Mouse (Mus musculus) limb, embryonic 15.5 days (tissue): Measurements from ENCODE around the gene Lrrfip1. TPM values are rescaled to one million over a fixed set of nuclear protein-coding genes. Genes with fewer than 3 reads are reported as not detected.

Source experiments
- ATAC-seq: fragments of 200-750 bp; cut with Nextera tagmentation; 2 replicates; pipeline ENCODE4 v1.8.0; 2017; ENCODE audit warnings: low read depth, moderate TSS enrichment; ENCODE audit not compliant: insufficient number of reproducible peaks, low FRiP score, low TSS enrichment
- H3K27ac ChIP-seq: fragments of 300-500 bp; sonication (generic); 2 replicates; pipeline ENCODE4 v1.5.1; 2015; ENCODE audit warnings: moderate library complexity, mild to moderate bottlenecking, inconsistent platforms
- H3K27me3 ChIP-seq: fragments of 300-500 bp; sonication (generic); 2 replicates; pipeline ENCODE4 v1.6.1; 2015; ENCODE audit warnings: inconsistent platforms
- H3K36me3 ChIP-seq: fragments of 300-500 bp; sonication (generic); 2 replicates; pipeline ENCODE4 v1.6.1; 2015; ENCODE audit warnings: inconsistent platforms
- H3K4me1 ChIP-seq: fragments of 300-500 bp; sonication (generic); 2 replicates; pipeline ENCODE4 v1.6.1; 2015; ENCODE audit warnings: inconsistent platforms
- H3K4me2 ChIP-seq: fragments of 300-500 bp; sonication (generic); 2 replicates; pipeline ENCODE4 v1.6.1; 2015; ENCODE audit warnings: mild to moderate bottlenecking, inconsistent platforms
- H3K4me3 ChIP-seq: fragments of 300-500 bp; sonication (generic); 2 replicates; pipeline ENCODE4 v1.5.1; 2015; ENCODE audit warnings: mild to moderate bottlenecking, inconsistent platforms
- H3K9ac ChIP-seq: fragments of 300-500 bp; sonication (generic); 2 replicates; pipeline ENCODE4 v1.6.1; 2015; ENCODE audit warnings: inconsistent platforms
- H3K9me3 ChIP-seq: fragments of 300-500 bp; sonication (generic); 2 replicates; pipeline ENCODE4 v1.6.1; 2016; ENCODE audit warnings: inconsistent platforms
- WGBS: fragments of 180-500 bp; shearing (Covaris S2); methylation state at CpG from one replicate; pipeline ENCODE4 v1.1.7; 2015; 5-methylcytosine and 5-hydroxymethylcytosine counted together
- polyA plus RNA-seq: library from polyadenylated mRNA; unstranded; fragments of >200 nt; fragmentation: Nextera tagmentation; extraction: Ambion mirVana; gene quantifications from 2 replicates; pipeline ENCODE4 v1.2.1, GENCODE M21; 2015

Lrrfip1 gene
- polyA plus RNA-seq, 1 experiment from 2014 or later: 56.8 TPM

GRCm38 (mm10) chr1:91122121-91122520, 123.6 kb downstream of the Lrrfip1 start:
- Histone ChIP-seq H3K9ac (no peak overlapping the region), H3K4me3 (no peak overlapping the region), H3K27me3 (no peaks in the 10 kb centered on the region), H3K4me1 (no peaks in the 10 kb centered on the region), H3K27ac (no peak overlapping the region), H3K9me3 (no peaks in the 10 kb centered on the region), H3K36me3 (peaks cover 50% of the 10 kb centered on the region), H3K4me2 (no peak overlapping the region)
- 86% methylated on average over 11 of the region's 11 CpGs for WGBS
- ATAC-seq: no peak

- Histone ChIP-seq H3K9ac (no peak overlapping the region), H3K4me3 (no peak overlapping the region), H3K4me1 (no peaks in the 10 kb centered on the region), H3K9me3 (no peaks in the 10 kb centered on the region), H3K36me3 (peaks cover 52% of the 10 kb centered on the region), H3K27ac (no peak overlapping the region), H3K27me3 (no peaks in the 10 kb centered on the region), H3K4me2 (no peak overlapping the region)
- WGBS: 89% methylated on average over 5 of the region's 5 CpGs
- ATAC-seq: no peak
Measured at GRCm38 (mm10) chr1:91123004-91123403, 124.5 kb downstream of the Lrrfip1 start.

GRCm38 (mm10) chr1:91123466-91123865, 124.9 kb downstream of the Lrrfip1 start:
- H3K4me2 ChIP-seq: no peak overlapping the region
- H3K9ac ChIP-seq: no peak overlapping the region
- H3K4me1 ChIP-seq: no peaks in the 10 kb centered on the region
- peaks cover 57% of the 10 kb centered on the region for H3K36me3 ChIP-seq
- no peak for ATAC-seq
- no peak overlapping the region for H3K4me3 ChIP-seq
- 91% methylated on average over 3 of the region's 3 CpGs for WGBS
- no peak overlapping the region for H3K27ac ChIP-seq
- no peaks in the 10 kb centered on the region for H3K9me3 ChIP-seq
- no peaks in the 10 kb centered on the region for H3K27me3 ChIP-seq

- 87% methylated on average over 4 of the region's 4 CpGs for WGBS
- Histone ChIP-seq H3K9ac (no peak overlapping the region), H3K9me3 (no peaks in the 10 kb centered on the region), H3K4me1 (no peaks in the 10 kb centered on the region), H3K27me3 (no peaks in the 10 kb centered on the region), H3K4me3 (no peak overlapping the region), H3K36me3 (peaks cover 39% of the 10 kb centered on the region), H3K27ac (no peak overlapping the region), H3K4me2 (no peak overlapping the region)
- no peak for ATAC-seq
Measured at GRCm38 (mm10) chr1:91128849-91129248, 130.3 kb downstream of the Lrrfip1 start.

DNA sequence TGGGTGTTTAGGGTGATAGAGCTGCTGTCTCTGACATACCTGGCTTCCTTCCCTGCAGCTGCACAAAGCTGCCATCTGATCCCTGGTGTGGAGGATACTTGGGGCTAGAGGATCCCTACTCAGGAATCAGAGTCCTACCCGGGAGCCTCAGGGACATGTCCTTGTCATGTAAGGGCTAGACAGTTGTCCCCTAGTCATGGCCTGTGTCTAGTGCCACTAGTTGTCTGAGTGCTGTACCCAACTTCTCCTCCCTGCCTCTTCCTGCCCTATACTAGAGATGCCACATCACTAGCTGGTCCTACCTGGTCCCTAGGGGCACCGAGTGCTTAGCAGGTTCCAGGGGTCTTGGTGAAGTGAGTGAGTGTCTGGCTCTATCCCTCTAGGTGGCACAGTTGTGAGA, 138.5 kb downstream of the Lrrfip1 start:
- Histone ChIP-seq H3K27me3 (no peaks in the 10 kb centered on the region), H3K9ac (no peak overlapping the region), H3K4me1 (no peaks in the 10 kb centered on the region), H3K27ac (no peak overlapping the region), H3K4me2 (no peak overlapping the region), H3K9me3 (no peaks in the 10 kb centered on the region), H3K4me3 (no peak overlapping the region), H3K36me3 (no peaks in the 10 kb centered on the region)
- 77% methylated on average over 2 of the region's 2 CpGs for WGBS
- ATAC-seq: no peak

- H3K9me3 ChIP-seq: no peaks in the 10 kb centered on the region
- H3K4me1 ChIP-seq: no peaks in the 10 kb centered on the region
- H3K9ac ChIP-seq: no peak within 1 kb of the TSS
- H3K4me2 ChIP-seq: no peak within 1 kb of the TSS
- H3K4me3 ChIP-seq: no peak within 1 kb of the TSS
- no peak for ATAC-seq
- no peaks in the 10 kb centered on the region for H3K36me3 ChIP-seq
- 70% methylated on average over 20 of the region's 20 CpGs for WGBS
- H3K27ac ChIP-seq: no peak within 1 kb of the TSS
- H3K27me3 ChIP-seq: no peaks in the 10 kb centered on the region
Measured at GRCm38 (mm10) chr1:91144813-91145212, 146.3 kb downstream of the Lrrfip1 start, which contains the start of gene Rbm44. Gene Rbm44 (plus strand): TSS chr1:91145089.

DNA sequence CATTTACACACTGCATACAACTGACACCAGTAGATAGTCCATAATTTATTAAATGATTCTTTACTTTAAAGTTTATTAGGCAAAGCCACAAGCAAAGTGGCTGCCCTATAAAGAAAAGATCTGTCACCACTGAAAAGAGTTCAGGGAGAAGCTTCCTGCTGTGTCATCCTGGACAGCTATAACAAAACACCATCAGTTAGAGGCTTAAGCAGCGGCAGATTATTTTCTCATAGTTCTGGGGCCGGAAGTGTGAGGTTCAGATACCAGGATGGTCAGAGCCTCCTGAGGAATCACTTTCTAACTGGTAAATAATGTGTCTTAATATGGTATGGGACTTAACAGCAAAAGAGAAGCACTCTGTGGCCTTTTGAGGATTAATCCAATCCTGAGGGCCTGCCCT, 153.0 kb downstream of the Lrrfip1 start:
- H3K4me3 ChIP-seq: no peak overlapping the region
- WGBS: 82% methylated on average over 2 of the region's 2 CpGs
- H3K27ac ChIP-seq: no peak overlapping the region
- H3K9ac ChIP-seq: no peak overlapping the region
- no peaks in the 10 kb centered on the region for H3K9me3 ChIP-seq
- no peaks in the 10 kb centered on the region for H3K36me3 ChIP-seq
- ATAC-seq: no peak
- H3K4me2 ChIP-seq: no peak overlapping the region
- H3K4me1 ChIP-seq: no peaks in the 10 kb centered on the region
- no peaks in the 10 kb centered on the region for H3K27me3 ChIP-seq

DNA sequence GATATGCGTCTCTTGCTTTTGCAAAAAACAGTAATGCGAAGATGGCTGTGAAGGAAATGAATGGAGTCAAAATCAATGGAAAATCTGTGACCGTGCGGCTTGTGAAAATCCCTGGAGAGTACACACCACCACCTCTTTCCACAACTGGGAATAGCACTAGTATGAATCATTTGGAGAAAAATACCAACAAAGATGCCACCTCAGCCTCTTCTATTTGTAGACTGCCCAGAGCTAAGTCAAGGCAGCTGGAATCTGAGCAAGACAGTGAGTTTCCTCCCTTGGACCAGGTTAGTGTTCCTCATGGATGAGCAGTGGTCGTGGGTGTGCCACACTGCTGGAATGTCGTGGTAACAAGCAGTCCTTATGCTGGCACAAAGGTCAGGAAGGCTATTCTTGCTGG, 168.3 kb downstream of the Lrrfip1 start:
- ATAC-seq: no peak
- Histone ChIP-seq H3K4me3 (no peak overlapping the region), H3K9ac (no peak overlapping the region), H3K9me3 (no peaks in the 10 kb centered on the region), H3K4me1 (no peaks in the 10 kb centered on the region), H3K27me3 (no peaks in the 10 kb centered on the region), H3K27ac (no peak overlapping the region), H3K36me3 (no peaks in the 10 kb centered on the region), H3K4me2 (no peak overlapping the region)
- WGBS: 84% methylated on average over 6 of the region's 6 CpGs

DNA sequence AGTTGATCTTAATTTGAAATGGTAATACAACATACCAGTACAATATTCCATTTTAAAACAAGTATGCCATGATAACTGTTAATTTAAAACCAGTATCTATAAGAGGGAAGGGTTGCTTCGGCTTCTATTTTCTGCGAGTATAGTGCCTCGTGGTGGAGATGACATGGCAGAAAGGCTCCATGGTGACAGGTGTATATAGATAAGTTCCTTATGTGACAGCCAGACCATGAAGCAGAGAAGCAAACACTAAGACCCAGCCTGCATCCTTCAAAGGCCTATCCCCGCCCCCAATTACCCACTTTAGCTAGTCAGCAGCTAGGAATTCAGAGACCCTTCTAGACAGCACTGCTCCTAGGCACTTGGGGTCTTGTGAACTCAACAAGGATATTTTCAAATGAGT, 170.6 kb downstream of the Lrrfip1 start:
- Histone ChIP-seq H3K27me3 (no peaks in the 10 kb centered on the region), H3K4me3 (no peak overlapping the region), H3K27ac (no peak overlapping the region), H3K9me3 (no peaks in the 10 kb centered on the region), H3K36me3 (no peaks in the 10 kb centered on the region), H3K4me1 (no peaks in the 10 kb centered on the region), H3K4me2 (no peak overlapping the region), H3K9ac (no peak overlapping the region)
- no peak for ATAC-seq
- WGBS: 83% methylated on average over 4 of the region's 4 CpGs

GRCm38 (mm10) chr1:91174796-91175195, 176.3 kb downstream of the Lrrfip1 start:
- Histone ChIP-seq H3K4me3 (no peak overlapping the region), H3K27ac (no peak overlapping the region), H3K4me1 (peaks cover 8% of the 10 kb centered on the region), H3K27me3 (peaks cover 12% of the 10 kb centered on the region), H3K9me3 (no peaks in the 10 kb centered on the region), H3K4me2 (no peak overlapping the region), H3K9ac (no peak overlapping the region), H3K36me3 (no peaks in the 10 kb centered on the region)
- ATAC-seq: no peak
- WGBS: 86% methylated on average over 5 of the region's 5 CpGs

DNA sequence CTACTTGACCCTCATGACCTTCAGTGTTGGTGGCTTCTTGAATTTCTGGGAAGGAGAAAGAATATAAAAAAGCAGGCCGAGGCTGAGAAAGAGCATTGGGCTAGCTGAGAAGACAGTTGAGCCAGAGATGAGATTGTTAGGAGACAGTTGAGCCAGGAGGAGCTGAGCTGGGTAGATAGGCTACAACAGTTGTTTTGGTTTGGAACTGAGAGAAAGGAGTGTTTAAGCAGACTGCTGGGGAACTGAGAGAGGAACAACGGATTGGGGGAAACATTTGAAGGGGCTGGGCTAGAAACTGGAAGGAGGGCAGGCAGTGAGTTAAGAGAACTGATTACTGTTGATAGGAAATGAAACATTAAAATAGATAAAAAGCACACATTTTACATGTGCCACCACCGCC, 177.5 kb downstream of the Lrrfip1 start:
- no peak overlapping the region for H3K9ac ChIP-seq
- H3K4me3 ChIP-seq: no peak overlapping the region
- peaks cover 12% of the 10 kb centered on the region for H3K4me1 ChIP-seq
- no peak for ATAC-seq
- H3K9me3 ChIP-seq: no peaks in the 10 kb centered on the region
- no peaks in the 10 kb centered on the region for H3K36me3 ChIP-seq
- no peak overlapping the region for H3K27ac ChIP-seq
- H3K4me2 ChIP-seq: no peak overlapping the region
- WGBS: 39% methylated on average over 3 of the region's 3 CpGs
- H3K27me3 ChIP-seq: peaks cover 23% of the 10 kb centered on the region

- 70% methylated on average over 4 of the region's 4 CpGs for WGBS
- H3K27ac ChIP-seq: no peak overlapping the region
Measured at GRCm38 (mm10) chr1:91176871-91177270, 178.3 kb downstream of the Lrrfip1 start.

More at GRCm38 (mm10) chr1:91176871-91177270, 178.3 kb downstream of the Lrrfip1 start:
- H3K4me3 ChIP-seq: no peak overlapping the region
- ATAC-seq: no peak
- H3K4me1 ChIP-seq: peaks cover 16% of the 10 kb centered on the region
- H3K9me3 ChIP-seq: no peaks in the 10 kb centered on the region
- no peak overlapping the region for H3K4me2 ChIP-seq
- H3K27me3 ChIP-seq: peaks cover 23% of the 10 kb centered on the region
- no peaks in the 10 kb centered on the region for H3K36me3 ChIP-seq
- H3K9ac ChIP-seq: no peak overlapping the region
